Mouse (Mus musculus): ENCODE measurements around the gene Slc7a9. TPM values are rescaled to one million over a fixed set of nuclear protein-coding genes. Genes with fewer than 3 reads are reported as not detected.

The Slc7a9 gene
- not detected for total RNA-seq (2023)

DNA sequence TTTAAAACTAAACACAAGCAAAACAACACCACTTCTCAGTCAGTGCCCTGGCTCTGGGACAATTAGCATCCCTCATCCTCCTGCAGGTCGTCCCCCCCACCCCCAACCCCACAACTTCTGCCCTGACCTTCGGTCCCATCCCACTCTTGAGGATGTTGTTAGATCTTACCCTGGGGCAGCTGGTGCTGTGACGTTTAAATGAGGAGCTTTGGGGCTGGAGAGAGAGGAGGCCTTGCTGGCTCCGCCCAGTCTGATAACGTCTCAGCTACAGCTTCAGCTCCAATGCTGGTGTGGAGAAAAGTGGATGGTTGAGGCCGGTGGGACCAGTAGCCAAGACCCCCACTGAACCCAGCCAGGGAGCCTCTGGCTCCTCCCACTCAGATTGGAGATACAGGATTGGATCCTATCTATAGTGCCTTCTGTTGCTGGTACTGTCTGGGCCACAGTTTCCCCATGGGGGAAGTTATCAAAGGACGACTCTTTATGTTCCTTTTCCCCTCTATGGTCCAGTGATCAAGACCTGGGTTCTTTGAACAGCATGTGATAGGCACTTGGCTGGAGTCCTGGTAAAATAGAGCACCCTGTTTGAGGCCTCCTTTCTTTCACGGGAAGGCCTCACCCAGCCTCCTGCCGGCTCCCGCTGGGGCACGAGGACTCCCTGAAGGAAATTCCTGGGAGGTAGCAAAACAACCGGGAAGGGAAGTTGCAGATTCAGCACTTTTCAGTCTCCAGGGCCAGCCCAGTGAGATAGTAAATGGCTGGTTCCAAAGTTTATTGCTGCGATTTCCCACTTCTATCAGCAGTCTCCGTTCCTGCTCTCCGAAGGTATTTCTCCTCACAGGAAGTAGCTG lies at the start of gene Slc7a9:
Gene Slc7a9 (plus strand): TSS at position 801 of the 851 bp plus-strand sequence.

Other genes starting within 250 kb of the Slc7a9 start
- gene Lrp3, start 233.3 kb upstream of the Slc7a9 start, total RNA-seq (2023), result under 1 TPM in 1 of 2 experiments, not detected in 1; 0.09 TPM
- gene Gpatch1, start 130.4 kb upstream of the Slc7a9 start, total RNA-seq (2023), result 1 to 10 TPM; 7.6 to 9.3 TPM
- gene Rhpn2, start 114.6 kb upstream of the Slc7a9 start, total RNA-seq (2023), result under 1 TPM; 0.13 to 0.72 TPM
- 1 to 10 TPM; 6.8 to 8.1 TPM for gene Faap24, start 52.0 kb upstream of the Slc7a9 start, total RNA-seq (2023)
- gene Cep89, start 51.8 kb upstream of the Slc7a9 start, total RNA-seq (2023), result 10 to 100 TPM; 10.8 to 12.0 TPM
- gene Tdrd12, start 88.9 kb downstream of the Slc7a9 start, total RNA-seq (2023), result not detected
- 10 to 100 TPM; 12.0 to 15.9 TPM for gene Nudt19, start 107.5 kb downstream of the Slc7a9 start, total RNA-seq (2023)
- gene Rgs9bp, start 136.8 kb downstream of the Slc7a9 start, total RNA-seq (2023), result under 1 TPM; 0.29 to 0.42 TPM
- 10 to 100 TPM; 31.6 to 35.1 TPM for gene Ankrd27, start 137.4 kb downstream of the Slc7a9 start, total RNA-seq (2023)
- gene Pdcd5, start 198.7 kb downstream of the Slc7a9 start, total RNA-seq (2023), result 10 to 100 TPM; 26.8 to 30.2 TPM

All from neutrophil, adult 83 days (primary cell).